Mouse (Mus musculus) MEL-GATA-1-ER (cell line): ENCODE measurements around the gene Tspear.
"Not testable (repeated sequence)": the region's sequence is repeated elsewhere in the genome, so short reads cannot be mapped to it uniquely, and the experiment has no call there.

ENCODE experiments used
- DNase-seq: peaks from one replicate; pipeline ENCODE4 v3.0.0-alpha.2; 2012; ENCODE audit warnings: low read depth; ENCODE audit errors: extremely low read depth

The Tspear gene

GRCm38 (mm10) chr10:77711157-77711556 is 24.8 kb downstream of the Tspear start, which contains the start of gene Gm10024:
Gene Gm10024 (plus strand): TSS chr10:77711457.
- not testable (repeated sequence) for DNase-seq

GRCm38 (mm10) chr10:77713734-77714133 is 27.4 kb downstream of the Tspear start:
- peak; percentile 77 for DNase-seq

- no peak for DNase-seq
Observed at GRCm38 (mm10) chr10:77715507-77715906, 29.1 kb downstream of the Tspear start, which contains the start of gene Gm10142. Gene Gm10142 (plus strand): TSS chr10:77715807.

GRCm38 (mm10) chr10:77720299-77720698 is 33.9 kb downstream of the Tspear start, which contains the start of gene Krtap12-1:
Gene Krtap12-1 (plus strand): TSS chr10:77720599.
- not testable (repeated sequence) for DNase-seq

DNA sequence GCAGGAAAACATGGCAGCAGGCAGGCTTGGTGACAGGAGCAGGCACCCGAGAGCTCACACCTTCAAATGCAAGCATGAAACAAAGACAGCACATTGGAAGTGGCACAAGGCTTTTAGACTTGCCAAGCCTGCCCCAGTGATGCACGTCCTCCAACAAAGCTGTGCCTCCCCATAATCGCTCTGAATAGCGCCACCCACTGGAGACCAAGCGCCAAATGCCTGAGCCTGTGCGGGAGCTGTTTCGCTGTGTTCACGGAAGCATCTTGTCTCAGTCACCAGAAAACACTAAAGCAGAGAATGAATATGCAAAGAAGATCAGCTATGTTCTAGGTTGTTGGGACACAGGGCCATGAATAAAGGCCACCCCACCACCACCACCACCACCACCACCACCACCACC is 38.5 kb downstream of the Tspear start:
- DNase-seq, result no peak

DNA sequence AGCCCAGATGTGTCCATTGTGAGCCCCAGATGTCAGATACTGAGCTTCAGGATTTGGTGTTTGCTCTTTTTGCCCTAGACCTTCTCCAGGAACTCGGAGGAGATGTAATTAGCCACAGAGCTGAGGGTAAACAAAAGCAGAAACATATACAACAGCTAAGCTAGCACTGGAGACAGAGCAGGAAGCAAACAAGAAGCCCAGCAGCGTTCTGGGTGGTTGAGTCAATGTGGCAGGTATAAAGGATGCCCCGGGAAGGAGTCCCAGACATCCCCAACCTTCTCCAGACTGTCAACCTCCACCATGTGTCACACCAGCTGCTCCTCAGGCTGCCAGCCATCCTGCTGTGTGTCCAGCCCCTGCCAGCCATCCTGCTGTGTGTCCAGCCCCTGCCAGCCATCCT is 39.8 kb downstream of the Tspear start, which contains the start of gene Gm10100:
Gene Gm10100 (plus strand): TSS at position 301 of the 400 bp plus-strand sequence.
- DNase-seq, result no peak

DNA sequence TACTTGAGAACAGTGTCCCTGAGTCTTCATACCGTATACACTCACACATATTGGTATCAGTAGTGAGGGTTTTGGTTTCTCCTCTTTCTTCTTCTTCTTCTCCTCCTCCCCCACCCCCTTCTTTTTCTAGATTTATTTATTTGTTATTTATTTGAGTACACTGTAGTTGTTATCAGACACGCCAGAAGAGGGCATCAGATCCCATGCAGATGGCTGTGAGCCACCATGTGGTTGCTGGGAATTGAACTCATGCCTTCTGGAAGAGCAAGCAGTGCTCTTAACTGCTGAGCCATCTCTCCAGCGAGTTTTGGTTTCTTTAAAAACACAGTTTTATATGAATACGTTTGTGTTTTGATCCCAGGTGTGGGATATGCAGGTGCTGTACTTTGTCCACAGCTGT is 41.9 kb downstream of the Tspear start:
- DNase-seq, result no peak

- DNase-seq, result peak; percentile 24
Observed at GRCm38 (mm10) chr10:77729241-77729640, 42.9 kb downstream of the Tspear start.

- DNase-seq, result no peak
Observed at GRCm38 (mm10) chr10:77735928-77736327, 49.6 kb downstream of the Tspear start.

DNA sequence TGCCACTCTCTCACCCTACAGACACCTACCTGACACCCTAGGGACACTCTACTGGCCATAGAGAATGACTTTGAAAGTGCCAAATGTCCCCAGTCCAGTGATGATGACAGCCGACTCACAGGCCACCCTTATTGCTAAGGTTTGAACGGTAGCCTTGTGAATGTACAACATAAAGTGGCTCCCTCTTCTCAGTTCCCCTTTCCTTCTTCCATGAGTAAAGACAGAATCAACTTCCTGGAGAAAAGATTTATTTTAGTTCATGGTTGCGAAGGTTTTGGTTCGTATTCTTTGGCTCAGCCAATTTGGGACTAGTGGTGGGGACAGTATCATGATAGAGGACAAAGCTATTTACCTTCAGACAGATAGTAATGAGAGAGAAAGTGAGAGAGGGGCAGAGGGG is 52.6 kb downstream of the Tspear start:
- DNase-seq, result no peak

GRCm38 (mm10) chr10:77741924-77742688 is 55.7 kb downstream of the Tspear start, which contains the start of gene Gm18596:
Gene Gm18596 (minus strand): TSS chr10:77742638.
- not testable (repeated sequence) for DNase-seq

DNA sequence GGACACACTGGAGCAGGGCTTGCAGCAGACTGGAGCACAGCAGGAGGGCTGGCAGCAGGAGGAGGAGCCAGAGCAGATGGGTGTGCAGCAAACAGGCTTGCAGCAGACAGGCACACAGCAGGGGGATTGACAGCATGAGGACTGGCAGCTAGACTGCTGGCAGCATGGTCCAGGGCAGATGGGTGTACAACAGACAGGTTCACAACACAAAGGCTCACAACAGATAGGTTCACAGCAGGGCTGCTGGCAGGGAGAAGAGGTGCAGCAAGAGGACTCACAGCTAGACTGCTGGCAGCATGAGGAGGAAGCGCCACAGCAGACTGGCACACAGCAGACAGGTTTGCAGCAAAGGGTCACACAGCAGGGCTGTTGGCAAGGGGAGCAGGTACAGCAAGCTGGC is 64.3 kb downstream of the Tspear start:
- not testable (repeated sequence) for DNase-seq

DNA sequence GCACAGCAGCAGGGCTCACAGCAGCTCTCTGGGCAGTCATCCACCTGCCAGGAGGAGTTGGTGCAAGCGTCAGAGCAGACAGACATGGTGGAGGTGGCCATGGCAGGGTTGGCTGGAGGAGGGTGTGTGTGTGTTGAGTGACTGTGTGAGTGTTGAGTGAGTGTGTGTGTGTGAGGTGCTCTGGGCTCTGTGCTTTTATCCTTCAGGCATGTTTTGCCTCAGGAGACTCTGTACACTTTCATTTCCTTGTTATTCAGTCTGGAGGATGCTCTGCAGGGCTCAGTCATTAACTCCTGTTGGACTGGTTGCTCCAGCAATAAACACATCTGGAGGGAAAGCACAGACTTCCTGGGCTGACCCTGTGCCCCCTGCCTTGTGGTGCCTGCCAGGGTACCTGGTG is 64.9 kb downstream of the Tspear start, which contains the start of gene Gm9736:
Gene Gm9736 (minus strand): TSS at position 101 of the 400 bp plus-strand sequence.
- DNase-seq, result not testable (repeated sequence)

GRCm38 (mm10) chr10:77752312-77752711 is 65.9 kb downstream of the Tspear start:
- not testable (repeated sequence) for DNase-seq

DNA sequence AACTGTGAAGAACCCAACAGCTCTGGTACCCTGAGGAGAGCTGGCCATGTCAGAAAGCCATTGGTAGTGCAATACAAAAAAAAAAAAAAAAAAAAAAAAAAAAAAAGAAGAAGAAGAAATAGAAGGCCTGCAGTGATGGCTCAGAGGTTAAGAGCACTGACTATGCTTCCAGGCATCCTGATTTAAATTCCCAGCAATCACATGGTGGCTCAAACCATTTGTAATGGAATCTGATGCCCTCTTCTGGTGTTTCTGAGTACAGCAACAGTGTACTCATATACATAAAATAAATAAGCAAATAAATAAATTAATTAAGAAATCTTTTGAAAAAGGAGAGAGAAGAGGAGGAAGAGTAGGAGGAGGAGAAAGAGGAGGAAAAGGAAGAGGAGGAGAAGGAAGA is 67.1 kb downstream of the Tspear start:
- no peak for DNase-seq

- DNase-seq, result not testable (repeated sequence)
Observed at GRCm38 (mm10) chr10:77759582-77759981, 73.2 kb downstream of the Tspear start, which contains the start of gene Gm3233. Gene Gm3233 (minus strand): TSS chr10:77759682.

- DNase-seq, result no peak
Observed at GRCm38 (mm10) chr10:77769727-77770126, 83.4 kb downstream of the Tspear start.

DNA sequence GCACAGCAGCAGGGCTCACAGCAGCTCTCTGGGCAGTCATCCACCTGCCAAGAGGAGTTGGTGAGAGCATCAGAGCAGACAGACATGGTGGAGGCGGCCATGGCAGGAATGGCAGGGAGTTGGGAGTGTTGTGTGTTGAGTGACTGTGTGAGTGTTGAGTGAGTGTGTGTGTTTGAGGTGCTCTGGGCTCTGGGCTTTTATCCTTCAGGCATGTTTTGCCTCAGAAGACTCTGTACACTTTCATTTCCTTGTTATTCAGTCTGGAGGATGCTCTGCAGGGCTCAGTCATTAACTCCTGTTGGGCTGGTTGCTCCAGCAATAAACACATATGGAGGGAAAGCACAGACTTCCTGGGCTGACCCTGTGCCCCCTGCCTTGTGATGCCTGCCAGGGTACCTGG is 84.9 kb downstream of the Tspear start, which contains the start of gene Gm3238:
Gene Gm3238 (minus strand): TSS at position 101 of the 400 bp plus-strand sequence.
- not testable (repeated sequence) for DNase-seq

GRCm38 (mm10) chr10:77772142-77772541 is 85.8 kb downstream of the Tspear start:
- not testable (repeated sequence) for DNase-seq

- DNase-seq, result not testable (repeated sequence)
Observed at GRCm38 (mm10) chr10:77776844-77777243, 90.5 kb downstream of the Tspear start, which contains the start of gene Gm7138. Gene Gm7138 (minus strand): TSS chr10:77776944.

DNA sequence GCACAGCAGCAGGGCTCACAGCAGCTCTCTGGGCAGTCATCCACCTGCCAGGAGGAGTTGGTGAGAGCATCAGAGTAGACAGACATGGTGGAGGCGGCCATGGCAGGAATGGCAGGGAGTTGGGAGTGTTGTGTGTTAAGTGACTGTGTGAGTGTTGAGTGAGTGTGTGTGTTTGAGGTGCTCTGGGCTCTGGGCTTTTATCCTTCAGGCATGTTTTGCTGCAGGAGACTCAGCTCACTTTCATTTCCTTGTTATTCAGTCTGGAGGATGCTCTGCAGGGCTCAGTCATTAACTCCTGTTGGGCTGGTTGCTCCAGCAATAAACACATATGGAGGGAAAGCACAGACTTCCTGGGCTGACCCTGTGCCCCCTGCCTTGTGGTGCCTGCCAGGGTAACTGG is 96.1 kb downstream of the Tspear start, which contains the start of gene Gm3250:
Gene Gm3250 (minus strand): TSS at position 101 of the 400 bp plus-strand sequence.
- DNase-seq, result not testable (repeated sequence)

GRCm38 (mm10) chr10:77783396-77783795 is 97.0 kb downstream of the Tspear start:
- not testable (repeated sequence) for DNase-seq
